Mouse (Mus musculus) liver, adult 2 months (tissue): ENCODE data around the gene Dnajb8. TPM values are rescaled to one million over a fixed set of nuclear protein-coding genes. Genes with fewer than 3 reads are reported as not detected.
A peak's percentile ranks its signal among the peaks of the same experiment; 100 is the strongest.

Experiments used
- DNase-seq: peaks from one replicate; pipeline ENCODE4 v3.0.0-alpha.2; 2011; ENCODE audit warnings: low read depth, low spot score; ENCODE audit errors: extremely low read depth
- H3K27ac ChIP-seq: fragments of 200-500 bp; replicated peaks from 2 replicates; pipeline ENCODE4 v1.5.1; 2012; ENCODE audit warnings: low read depth, mild to moderate bottlenecking, control low read depth, inconsistent platforms, low read length; ENCODE audit not compliant: insufficient read depth
- H3K27me3 ChIP-seq: fragments of 200-500 bp; 2 replicates; pipeline ENCODE4 v1.6.1; 2012; ENCODE audit warnings: mild to moderate bottlenecking, moderate library complexity, low read length, inconsistent platforms; ENCODE audit not compliant: control insufficient read depth, insufficient read depth
- H3K36me3 ChIP-seq: fragments of 200-500 bp; 2 replicates; pipeline ENCODE4 v1.6.1; 2012; ENCODE audit warnings: low read length, inconsistent platforms; ENCODE audit not compliant: control insufficient read depth, insufficient read depth
- H3K4me1 ChIP-seq: fragments of 200-500 bp; 2 replicates; pipeline ENCODE4 v1.6.1; 2011; ENCODE audit warnings: low read length; ENCODE audit not compliant: control insufficient read depth, insufficient read depth
- H3K4me3 ChIP-seq: fragments of 200-500 bp; 2 replicates; pipeline ENCODE4 v1.5.1; 2011; ENCODE audit warnings: low read depth, mild to moderate bottlenecking, control low read depth, low read length, moderate library complexity; ENCODE audit not compliant: insufficient read depth
- H3K79me2 ChIP-seq: fragments of 200-500 bp; 2 replicates; pipeline ENCODE4 v1.6.1; 2012; ENCODE audit warnings: inconsistent platforms, mild to moderate bottlenecking, low read length, moderate library complexity; ENCODE audit not compliant: control insufficient read depth, insufficient read depth
- H3K9ac ChIP-seq: fragments of 200-500 bp; 2 replicates; pipeline ENCODE4 v1.6.1; 2012; ENCODE audit warnings: low read depth, mild to moderate bottlenecking, control low read depth, inconsistent platforms, low read length
- CTCF ChIP-seq: fragments of 200-500 bp; IDR thresholded peaks from 2 replicates; pipeline ENCODE4 v1.5.1; 2011; ENCODE audit warnings: low read depth, low read length, control low read depth
- POLR2A ChIP-seq: fragments of 200-500 bp; IDR thresholded peaks from 2 replicates; pipeline ENCODE4 v1.6.1; 2011; ENCODE audit warnings: low read length, control low read depth; ENCODE audit not compliant: insufficient read depth; ENCODE audit errors: extremely low read depth
- WGBS: fragments of 180-500 bp; shearing (Covaris S2); methylation state at CpG from one replicate; pipeline ENCODE4 v1.1.7; 2018; 5-methylcytosine and 5-hydroxymethylcytosine counted together
- polyA plus RNA-seq: library from polyadenylated mRNA; depleted of rRNA; stranded (reverse); fragments of >200 nt; gene quantifications from 2 replicates; pipeline ENCODE4 v1.2.3, GENCODE M21; 2012
- total RNA-seq: library from RNA; depleted of rRNA; stranded (reverse); fragments of >200 nt; gene quantifications from 2 replicates; pipeline ENCODE4 v1.2.3, GENCODE M21; 2014

Dnajb8 gene
- total and polyA plus RNA-seq, 2 experiments = not detected

DNA sequence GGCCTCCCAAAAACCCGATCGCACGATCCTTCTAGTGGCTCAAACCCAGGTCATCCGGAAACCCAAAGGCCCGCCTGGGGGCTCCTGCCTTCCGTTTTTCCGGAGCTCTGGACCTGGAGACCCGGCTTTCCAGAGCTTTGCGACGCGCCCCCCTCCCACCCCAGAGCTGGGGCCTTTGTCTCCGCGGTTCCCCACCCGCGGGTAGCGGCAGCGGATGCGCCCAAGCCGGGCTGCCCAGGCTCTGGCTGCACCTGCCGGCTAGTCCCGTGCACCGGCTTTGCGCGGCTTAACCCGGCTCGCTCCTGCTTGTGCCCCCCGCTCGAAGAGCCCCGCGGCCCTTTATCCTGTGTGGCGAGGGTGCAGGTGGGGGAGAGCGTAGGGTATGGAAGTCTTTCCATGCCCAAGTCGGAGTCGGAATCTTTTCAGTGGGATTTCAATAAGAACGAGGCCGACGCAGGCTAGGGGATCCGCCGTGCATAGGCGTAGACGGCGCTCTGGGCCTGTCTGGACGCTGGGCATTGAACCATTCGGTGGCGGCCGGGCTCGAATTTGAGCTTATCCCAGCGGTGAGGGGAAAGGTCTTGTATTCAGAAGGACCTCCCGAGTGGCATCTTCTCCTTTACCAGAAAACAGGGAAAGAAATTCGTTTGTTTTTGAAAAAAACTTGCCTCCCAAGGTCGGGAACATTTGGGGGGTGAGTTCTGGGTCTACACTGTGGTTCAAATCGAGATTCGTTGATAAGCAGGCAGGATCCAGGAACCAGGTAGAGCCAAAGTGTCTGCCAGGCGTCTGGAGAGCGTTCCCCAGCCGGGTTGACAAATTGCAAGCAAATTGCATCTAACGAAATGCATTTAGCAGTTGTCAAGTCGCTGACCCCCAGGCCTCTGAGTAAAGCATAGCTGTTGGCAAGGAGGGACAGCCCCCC, 27.8 kb upstream of the Dnajb8 start:
- TF ChIP-seq POLR2A = no peak
- Histone ChIP-seq H3K79me2 (no peaks in the 10 kb centered on the region), H3K36me3 (no peaks in the 10 kb centered on the region), H3K4me1 (no peaks in the 10 kb centered on the region), H3K9ac (peak overlapping the region; percentile 54; the same call in 1 of the 2 replicates), H3K27ac (no peak overlapping the region), H3K27me3 (peaks cover 29% of the 10 kb centered on the region), H3K4me3 (peak overlapping the region; percentile 39; the same call in 1 of the 2 replicates)
- no peak for DNase-seq
- WGBS = 8% methylated on average over 58 of the region's 58 CpGs

DNA sequence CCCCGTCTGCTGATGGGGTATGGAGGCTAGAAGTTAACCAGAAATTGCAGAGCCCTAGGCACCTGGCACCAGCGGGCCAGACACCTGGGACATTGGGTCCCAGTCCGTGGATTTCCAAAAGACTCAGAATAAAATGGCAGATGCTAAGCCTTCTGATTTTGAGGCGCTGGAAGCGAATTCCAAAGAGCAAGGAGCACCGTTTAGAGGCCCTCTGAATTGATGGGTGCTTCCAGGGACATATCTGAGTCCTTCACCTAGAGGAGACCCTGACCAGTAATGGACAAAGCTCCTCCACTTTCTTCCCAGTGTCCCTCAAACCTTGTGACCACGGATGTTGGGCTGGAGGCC, 27.1 kb upstream of the Dnajb8 start:
- Histone ChIP-seq H3K4me3 (no peak overlapping the region), H3K4me1 (no peaks in the 10 kb centered on the region), H3K79me2 (no peaks in the 10 kb centered on the region), H3K27ac (no peak overlapping the region), H3K9ac (no peak overlapping the region), H3K36me3 (no peaks in the 10 kb centered on the region), H3K27me3 (peaks cover 33% of the 10 kb centered on the region)
- DNase-seq = no peak
- WGBS = 22% methylated on average over 7 of the region's 7 CpGs
- no peak for TF ChIP-seq POLR2A
- no peak for TF ChIP-seq CTCF

DNA sequence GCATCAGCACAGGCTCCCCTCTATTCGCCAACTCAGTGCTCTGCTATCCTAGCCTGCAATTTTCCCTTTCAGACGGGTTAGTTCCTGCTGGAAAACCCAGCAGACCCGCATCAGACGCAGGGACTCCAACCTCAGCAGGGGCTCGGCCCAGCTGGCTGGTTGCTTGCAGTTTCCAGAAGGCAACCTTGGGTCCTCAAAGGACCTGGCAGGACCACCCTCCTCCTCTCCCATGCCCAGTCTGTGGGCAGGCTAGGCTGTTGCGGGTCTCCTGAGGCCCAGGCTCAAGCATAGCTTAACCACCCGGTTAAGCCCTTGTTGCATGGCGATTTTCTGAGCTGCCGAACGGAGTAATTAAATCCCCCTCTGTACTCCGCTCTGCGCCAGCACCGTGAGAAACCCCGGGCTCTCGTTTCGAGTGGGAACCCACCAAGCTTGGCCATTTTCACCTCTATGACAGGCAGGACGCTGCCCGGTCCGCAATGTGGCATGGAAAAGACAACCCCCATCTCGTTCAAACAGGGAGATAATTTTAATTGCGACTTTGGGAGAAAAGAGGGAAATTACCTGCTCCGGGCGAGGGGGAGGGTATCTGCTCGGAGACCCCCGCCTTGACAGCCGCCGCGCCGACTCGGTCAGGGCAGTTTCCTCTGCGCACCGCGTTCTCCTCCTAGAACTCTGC, 25.9 kb upstream of the Dnajb8 start:
- DNase-seq = no peak
- 25% methylated on average over 33 of the region's 33 CpGs for WGBS
- H3K4me3 ChIP-seq = no peak overlapping the region
- H3K36me3 ChIP-seq = no peaks in the 10 kb centered on the region
- no peaks in the 10 kb centered on the region for H3K4me1 ChIP-seq
- H3K9ac ChIP-seq = no peak overlapping the region
- H3K79me2 ChIP-seq = no peaks in the 10 kb centered on the region
- no peak overlapping the region for H3K27ac ChIP-seq
- H3K27me3 ChIP-seq = peaks cover 35% of the 10 kb centered on the region
- TF ChIP-seq POLR2A (no peak), CTCF (no peak)

DNA sequence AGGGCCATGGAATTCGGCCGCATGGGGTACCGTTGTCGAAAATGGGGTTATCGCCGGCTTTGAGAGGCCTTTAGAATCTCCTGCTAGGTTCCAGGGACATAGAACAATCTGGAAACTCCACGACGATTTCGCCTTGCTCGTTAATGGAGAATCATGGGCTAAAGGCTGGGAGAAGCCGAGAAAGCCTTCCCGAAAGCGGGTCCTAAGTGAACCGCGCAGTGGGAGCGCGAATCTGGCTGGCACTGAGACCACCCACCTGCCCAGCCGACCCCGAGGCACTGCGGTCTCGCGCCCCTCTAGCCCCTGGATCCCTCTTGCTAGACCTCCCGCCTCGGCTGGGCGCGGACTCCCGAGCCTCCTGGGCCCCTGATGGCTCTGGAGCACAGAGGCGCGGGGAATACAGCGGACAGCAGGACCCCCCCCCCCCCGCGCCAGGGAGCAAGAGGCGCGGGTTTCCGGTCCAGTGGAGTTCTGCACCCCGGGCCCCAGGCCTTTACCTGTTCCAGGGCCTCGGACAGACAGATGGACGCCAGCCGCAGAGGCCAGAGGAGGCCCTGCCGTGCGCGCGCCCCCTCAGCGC, 25.2 kb upstream of the Dnajb8 start:
- no peaks in the 10 kb centered on the region for H3K79me2 ChIP-seq
- TF ChIP-seq POLR2A = no peak
- TF ChIP-seq CTCF = no peak
- H3K27me3 ChIP-seq = peaks cover 38% of the 10 kb centered on the region
- DNase-seq = no peak
- no peaks in the 10 kb centered on the region for H3K4me1 ChIP-seq
- H3K4me3 ChIP-seq = peak overlapping the region; percentile 38; the same call in 1 of the 2 replicates
- no peak overlapping the region for H3K9ac ChIP-seq
- H3K36me3 ChIP-seq = no peaks in the 10 kb centered on the region
- H3K27ac ChIP-seq = no peak overlapping the region
- WGBS = 4% methylated on average over 44 of the region's 44 CpGs

DNA sequence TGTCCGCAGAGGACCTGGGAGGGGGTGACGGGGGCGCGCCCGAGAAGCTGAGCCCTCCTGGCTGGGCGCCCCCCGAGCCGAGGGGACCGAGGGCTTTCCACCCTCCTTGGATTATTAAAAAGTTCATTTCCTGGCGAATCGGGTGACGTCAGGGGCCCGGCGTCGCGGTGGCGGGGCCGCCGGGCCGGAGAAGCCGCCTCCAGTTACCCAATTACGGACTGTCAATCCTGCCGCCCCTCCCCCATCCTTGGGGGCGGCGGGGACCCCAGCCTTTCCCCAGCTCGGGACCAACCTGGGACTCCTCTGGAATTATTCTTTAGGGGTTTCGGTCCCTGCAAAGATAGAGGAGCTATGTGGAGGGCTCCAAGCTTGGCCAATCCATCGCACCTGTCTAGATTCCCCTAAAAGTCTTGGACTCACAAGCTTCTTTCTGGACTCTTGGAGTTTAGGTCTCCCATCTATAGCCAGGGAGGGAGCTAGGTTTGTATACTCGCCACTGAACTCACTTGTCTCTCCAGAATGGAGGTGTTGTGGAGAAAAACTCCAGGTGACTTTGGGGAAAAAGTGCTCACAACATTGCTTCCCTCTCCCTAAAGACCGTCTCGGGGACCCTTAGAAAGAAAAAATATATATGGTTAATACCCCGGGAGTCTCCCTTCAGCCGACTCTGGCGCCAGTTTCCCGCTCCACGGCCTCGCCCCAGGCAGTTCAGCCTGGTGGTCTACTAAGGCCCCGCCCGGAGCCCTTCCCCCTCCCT, 24.6 kb upstream of the Dnajb8 start:
- Histone ChIP-seq H3K4me1 (no peaks in the 10 kb centered on the region), H3K79me2 (no peaks in the 10 kb centered on the region), H3K9ac (no peak overlapping the region), H3K4me3 (peak overlapping the region; percentile 38; the same call in 1 of the 2 replicates), H3K27ac (no peak overlapping the region), H3K27me3 (peaks cover 41% of the 10 kb centered on the region), H3K36me3 (no peaks in the 10 kb centered on the region)
- no peak for DNase-seq
- WGBS = 6% methylated on average over 38 of the region's 39 CpGs
- TF ChIP-seq CTCF (no peak), POLR2A (no peak)
